Mouse (Mus musculus): ENCODE measurements at regions not wholly inside any gene's neighbourhood (a gene's known extent, or its start where the extent isn't known, plus 50 kb on each side); places are given as distances from the start of the nearest gene placed in this dataset.

DNA sequence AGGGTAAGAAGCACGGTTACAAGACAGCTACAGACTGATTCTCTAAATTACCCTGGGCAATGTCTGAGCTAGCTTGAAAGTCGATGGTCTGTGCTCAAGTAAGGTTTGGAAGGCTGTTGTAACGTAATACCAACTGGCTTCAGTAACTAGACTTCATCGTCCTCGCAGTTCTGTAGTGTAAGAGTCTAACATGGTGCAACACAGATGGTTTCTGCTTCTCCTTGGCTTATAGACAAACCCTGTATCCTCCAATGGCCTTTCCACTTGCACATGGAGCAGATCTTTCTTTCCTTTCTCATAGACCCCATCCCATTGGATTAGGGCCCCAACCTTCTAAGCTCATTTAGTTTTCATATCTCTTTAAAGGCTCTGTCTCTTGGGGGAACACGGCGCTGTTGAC, 160.7 kb downstream of the Enc1 start:
- no peak for TF ChIP-seq CTCF (IDR thresholded peaks at IDR 0.05; ENCODE audit: low read depth, low read length)
- no peak for TF ChIP-seq POLR2A (IDR thresholded peaks at IDR 0.05; ENCODE audit: extremely low read depth, insufficient read depth, low read length)

All from liver, adult 2 months (tissue).